Mouse (Mus musculus): ENCODE measurements around the gene Olfr1261.

Gene Olfr1261

GRCm38 (mm10) chr2:89990921-89991320 lies at the start of gene Olfr1261:
Gene Olfr1261, plus strand, starts transcription at chr2:89991221.
- DNase-seq (ENCODE audit: low spot score): no peak

- no peak for DNase-seq (ENCODE audit: low spot score)
Observed at GRCm38 (mm10) chr2:89948564-89948963, 42.5 kb upstream of the Olfr1261 start, which contains the start of gene Olfr1259. Gene Olfr1259, minus strand, starts transcription at chr2:89948664.

GRCm38 (mm10) chr2:89974184-89974583 lies 16.8 kb upstream of the Olfr1261 start, which contains the start of gene Olfr1260:
Gene Olfr1260, plus strand, starts transcription at chr2:89974340.
- DNase-seq (ENCODE audit: low spot score): no peak

- DNase-seq (ENCODE audit: low spot score): no peak
Observed at GRCm38 (mm10) chr2:89977709-89978108, 13.3 kb upstream of the Olfr1261 start.

GRCm38 (mm10) chr2:89999845-90000244 lies 8.8 kb downstream of the Olfr1261 start, which contains the start of gene Olfr1262:
Gene Olfr1262, plus strand, starts transcription at chr2:90000145.
- no peak for DNase-seq (ENCODE audit: low spot score)

GRCm38 (mm10) chr2:90011831-90012230 lies 20.8 kb downstream of the Olfr1261 start, which contains the start of gene Olfr1263:
Gene Olfr1263, plus strand, starts transcription at chr2:90012131.
- no peak for DNase-seq (ENCODE audit: low spot score)

GRCm38 (mm10) chr2:90025477-90025876 lies 34.5 kb downstream of the Olfr1261 start, which contains the start of gene Olfr1264:
Gene Olfr1264, minus strand, starts transcription at chr2:90025577.
- no peak for DNase-seq (ENCODE audit: low spot score)

- no peak for DNase-seq (ENCODE audit: low spot score)
Observed at GRCm38 (mm10) chr2:90035037-90035436, 44.0 kb downstream of the Olfr1261 start, which contains the start of gene Olfr1265. Gene Olfr1265, plus strand, starts transcription at chr2:90035337.
